Mouse (Mus musculus): ENCODE measurements around the gene Macf1. TPM values are rescaled to one million over a fixed set of nuclear protein-coding genes. Genes with fewer than 3 reads are reported as not detected.

The Macf1 gene
- polyA plus RNA-seq, 1 experiment: 251 TPM

- no peak overlapping the region for H3K4me3 ChIP-seq (ENCODE audit: low read depth, low read length)
- TF ChIP-seq CTCF (IDR thresholded peaks at IDR 0.05; ENCODE audit: low read depth, low read length): no peak
- no peak for TF ChIP-seq POLR2A (IDR thresholded peaks at IDR 0.05; ENCODE audit: insufficient read depth, low read length)
- no peak for TF ChIP-seq EP300 (IDR thresholded peaks at IDR 0.05; ENCODE audit: insufficient read depth, low read depth, low read length)
- no peak overlapping the region for H3K9ac ChIP-seq (ENCODE audit: low read depth, poor library complexity, severe bottlenecking)
- H3K4me1 ChIP-seq (ENCODE audit: control insufficient read depth, insufficient read depth, low read length): no peaks in the 10 kb centered on the region
- H3K9me3 ChIP-seq (replicated peaks; ENCODE audit: control insufficient read depth, insufficient read depth, low read length, poor library complexity, severe bottlenecking): no peaks in the 10 kb centered on the region
- no peaks in the 10 kb centered on the region for H3K27me3 ChIP-seq (ENCODE audit: control insufficient read depth, insufficient read depth, low read length, poor library complexity, severe bottlenecking)
- H3K27ac ChIP-seq (ENCODE audit: insufficient read depth, low read length): no peak overlapping the region
- H3K36me3 ChIP-seq (ENCODE audit: control insufficient read depth, insufficient read depth, low read length, poor library complexity, severe bottlenecking): no peaks in the 10 kb centered on the region
These were observed 1.9 kb downstream of the Macf1 start for GRCm38 (mm10) chr4:123682291-123682690.

- H3K4me3 ChIP-seq (ENCODE audit: low read depth, low read length): no peak overlapping the region
- TF ChIP-seq POLR2A (IDR thresholded peaks at IDR 0.05; ENCODE audit: insufficient read depth, low read length) (no peak), CTCF (IDR thresholded peaks at IDR 0.05; ENCODE audit: low read depth, low read length) (no peak), EP300 (IDR thresholded peaks at IDR 0.05; ENCODE audit: insufficient read depth, low read depth, low read length) (no peak)
- H3K9ac ChIP-seq (ENCODE audit: low read depth, poor library complexity, severe bottlenecking): no peak overlapping the region
- H3K27ac ChIP-seq (ENCODE audit: insufficient read depth, low read length): no peak overlapping the region
- H3K9me3 ChIP-seq (replicated peaks; ENCODE audit: control insufficient read depth, insufficient read depth, low read length, poor library complexity, severe bottlenecking): no peaks in the 10 kb centered on the region
- no peaks in the 10 kb centered on the region for H3K27me3 ChIP-seq (ENCODE audit: control insufficient read depth, insufficient read depth, low read length, poor library complexity, severe bottlenecking)
- H3K4me1 ChIP-seq (ENCODE audit: control insufficient read depth, insufficient read depth, low read length): no peaks in the 10 kb centered on the region
- H3K36me3 ChIP-seq (ENCODE audit: control insufficient read depth, insufficient read depth, low read length, poor library complexity, severe bottlenecking): no peaks in the 10 kb centered on the region
These were observed 3.2 kb downstream of the Macf1 start for GRCm38 (mm10) chr4:123680962-123681361.

GRCm38 (mm10) chr4:123677060-123677804, 6.9 kb downstream of the Macf1 start:
- H3K36me3 ChIP-seq (ENCODE audit: control insufficient read depth, insufficient read depth, low read length, poor library complexity, severe bottlenecking): no peaks in the 10 kb centered on the region
- TF ChIP-seq POLR2A (IDR thresholded peaks at IDR 0.05; ENCODE audit: insufficient read depth, low read length) (no peak), CTCF (IDR thresholded peaks at IDR 0.05; ENCODE audit: low read depth, low read length) (no peak), EP300 (IDR thresholded peaks at IDR 0.05; ENCODE audit: insufficient read depth, low read depth, low read length) (no peak)
- no peak overlapping the region for H3K4me3 ChIP-seq (ENCODE audit: low read depth, low read length)
- no peak overlapping the region for H3K9ac ChIP-seq (ENCODE audit: low read depth, poor library complexity, severe bottlenecking)
- H3K27ac ChIP-seq (ENCODE audit: insufficient read depth, low read length): no peak overlapping the region
- H3K4me1 ChIP-seq (ENCODE audit: control insufficient read depth, insufficient read depth, low read length): no peaks in the 10 kb centered on the region
- H3K9me3 ChIP-seq (replicated peaks; ENCODE audit: control insufficient read depth, insufficient read depth, low read length, poor library complexity, severe bottlenecking): no peaks in the 10 kb centered on the region
- no peaks in the 10 kb centered on the region for H3K27me3 ChIP-seq (ENCODE audit: control insufficient read depth, insufficient read depth, low read length, poor library complexity, severe bottlenecking)

- Histone ChIP-seq H3K27me3 (ENCODE audit: control insufficient read depth, insufficient read depth, low read length, poor library complexity, severe bottlenecking) (no peaks in the 10 kb centered on the region), H3K27ac (ENCODE audit: insufficient read depth, low read length) (no peak overlapping the region), H3K9me3 (replicated peaks; ENCODE audit: control insufficient read depth, insufficient read depth, low read length, poor library complexity, severe bottlenecking) (no peaks in the 10 kb centered on the region), H3K4me3 (ENCODE audit: low read depth, low read length) (no peak overlapping the region), H3K36me3 (ENCODE audit: control insufficient read depth, insufficient read depth, low read length, poor library complexity, severe bottlenecking) (no peaks in the 10 kb centered on the region), H3K9ac (ENCODE audit: low read depth, poor library complexity, severe bottlenecking) (no peak overlapping the region), H3K4me1 (ENCODE audit: control insufficient read depth, insufficient read depth, low read length) (peaks cover 2% of the 10 kb centered on the region)
- TF ChIP-seq EP300 (IDR thresholded peaks at IDR 0.05; ENCODE audit: insufficient read depth, low read depth, low read length) (no peak), CTCF (IDR thresholded peaks at IDR 0.05; ENCODE audit: low read depth, low read length) (no peak), POLR2A (IDR thresholded peaks at IDR 0.05; ENCODE audit: insufficient read depth, low read length) (no peak)
These were observed 13.6 kb downstream of the Macf1 start for GRCm38 (mm10) chr4:123670598-123670997.

GRCm38 (mm10) chr4:123669696-123670095, 14.5 kb downstream of the Macf1 start:
- peak overlapping the region; percentile 55 for H3K27ac ChIP-seq (ENCODE audit: insufficient read depth, low read length)
- no peaks in the 10 kb centered on the region for H3K27me3 ChIP-seq (ENCODE audit: control insufficient read depth, insufficient read depth, low read length, poor library complexity, severe bottlenecking)
- no peaks in the 10 kb centered on the region for H3K9me3 ChIP-seq (replicated peaks; ENCODE audit: control insufficient read depth, insufficient read depth, low read length, poor library complexity, severe bottlenecking)
- no peaks in the 10 kb centered on the region for H3K36me3 ChIP-seq (ENCODE audit: control insufficient read depth, insufficient read depth, low read length, poor library complexity, severe bottlenecking)
- TF ChIP-seq POLR2A (IDR thresholded peaks at IDR 0.05; ENCODE audit: insufficient read depth, low read length) (no peak), CTCF (IDR thresholded peaks at IDR 0.05; ENCODE audit: low read depth, low read length) (no peak), EP300 (IDR thresholded peaks at IDR 0.05; ENCODE audit: insufficient read depth, low read depth, low read length) (no peak)
- H3K4me3 ChIP-seq (ENCODE audit: low read depth, low read length): no peak overlapping the region
- peak overlapping the region; percentile 18 for H3K9ac ChIP-seq (ENCODE audit: low read depth, poor library complexity, severe bottlenecking)
- peaks cover 2% of the 10 kb centered on the region for H3K4me1 ChIP-seq (ENCODE audit: control insufficient read depth, insufficient read depth, low read length)

GRCm38 (mm10) chr4:123667260-123667867, 16.8 kb downstream of the Macf1 start:
- peaks cover 2% of the 10 kb centered on the region for H3K4me1 ChIP-seq (ENCODE audit: control insufficient read depth, insufficient read depth, low read length)
- no peaks in the 10 kb centered on the region for H3K9me3 ChIP-seq (replicated peaks; ENCODE audit: control insufficient read depth, insufficient read depth, low read length, poor library complexity, severe bottlenecking)
- no peak overlapping the region for H3K4me3 ChIP-seq (ENCODE audit: low read depth, low read length)
- no peaks in the 10 kb centered on the region; the same call in 1 of the 2 replicates for H3K36me3 ChIP-seq (ENCODE audit: control insufficient read depth, insufficient read depth, low read length, poor library complexity, severe bottlenecking)
- H3K27ac ChIP-seq (ENCODE audit: insufficient read depth, low read length): peak overlapping the region; percentile 100
- peak overlapping the region; percentile 66 for H3K9ac ChIP-seq (ENCODE audit: low read depth, poor library complexity, severe bottlenecking)
- no peaks in the 10 kb centered on the region for H3K27me3 ChIP-seq (ENCODE audit: control insufficient read depth, insufficient read depth, low read length, poor library complexity, severe bottlenecking)
- TF ChIP-seq CTCF (IDR thresholded peaks at IDR 0.05; ENCODE audit: low read depth, low read length) (peak; percentile 49), POLR2A (IDR thresholded peaks at IDR 0.05; ENCODE audit: insufficient read depth, low read length) (no peak), EP300 (IDR thresholded peaks at IDR 0.05; ENCODE audit: insufficient read depth, low read depth, low read length) (no peak)

Data from ES-Bruce4 (cell line).